Mouse (Mus musculus) lung, postnatal 14 days (tissue): ENCODE data around the gene Lrrc56.
A peak's percentile ranks its signal among the peaks of the same experiment; 100 is the strongest.

Experiments
- DNase-seq: peaks from one replicate; pipeline ENCODE4 v3.0.0; 2021

Lrrc56 gene

GRCm38 (mm10) chr7:141193948-141194347 lies at the start of gene Lrrc56, which contains the start of gene Hras:
Gene Lrrc56 (plus strand): TSS chr7:141194157.
Gene Hras (minus strand): TSS chr7:141194005.
- peak; percentile 99 for DNase-seq

GRCm38 (mm10) chr7:141144650-141145049 lies 49.3 kb upstream of the Lrrc56 start:
- DNase-seq, result no peak

- no peak for DNase-seq
Observed at GRCm38 (mm10) chr7:141145403-141145802, 48.6 kb upstream of the Lrrc56 start.

GRCm38 (mm10) chr7:141146043-141146595 lies 47.8 kb upstream of the Lrrc56 start:
- DNase-seq, result no peak

GRCm38 (mm10) chr7:141147044-141147443 lies 46.9 kb upstream of the Lrrc56 start:
- no peak for DNase-seq

GRCm38 (mm10) chr7:141148639-141149038 lies 45.3 kb upstream of the Lrrc56 start:
- no peak for DNase-seq

GRCm38 (mm10) chr7:141155362-141155761 lies 38.6 kb upstream of the Lrrc56 start:
- DNase-seq, result no peak

GRCm38 (mm10) chr7:141164397-141164796 lies 29.6 kb upstream of the Lrrc56 start:
- DNase-seq, result no peak

GRCm38 (mm10) chr7:141164850-141165249 lies 29.1 kb upstream of the Lrrc56 start:
- DNase-seq, result peak; percentile 15

GRCm38 (mm10) chr7:141167901-141168517 lies 25.9 kb upstream of the Lrrc56 start:
- peak; percentile 64 for DNase-seq

- DNase-seq, result peak; percentile 78
Observed at GRCm38 (mm10) chr7:141168518-141168953, 25.4 kb upstream of the Lrrc56 start.

GRCm38 (mm10) chr7:141169300-141169699 lies 24.7 kb upstream of the Lrrc56 start:
- peak; percentile 67 for DNase-seq

GRCm38 (mm10) chr7:141169866-141170265 lies 24.1 kb upstream of the Lrrc56 start:
- DNase-seq, result no peak

GRCm38 (mm10) chr7:141172116-141173006 lies 21.6 kb upstream of the Lrrc56 start, which contains the start of gene Rnh1:
Gene Rnh1 (minus strand): TSS chr7:141172857.
- DNase-seq, result peak; percentile 91

- DNase-seq, result no peak
Observed at GRCm38 (mm10) chr7:141173323-141173850, 20.6 kb upstream of the Lrrc56 start.

GRCm38 (mm10) chr7:141175068-141175467 lies 18.9 kb upstream of the Lrrc56 start:
- no peak for DNase-seq

- DNase-seq, result peak; percentile 94
Observed at GRCm38 (mm10) chr7:141176173-141176572, 17.8 kb upstream of the Lrrc56 start.

- DNase-seq, result no peak
Observed at GRCm38 (mm10) chr7:141188194-141188593, 5.8 kb upstream of the Lrrc56 start.

- DNase-seq, result no peak
Observed at GRCm38 (mm10) chr7:141188733-141189132, 5.2 kb upstream of the Lrrc56 start.

- DNase-seq, result no peak
Observed at GRCm38 (mm10) chr7:141190220-141190619, 3.7 kb upstream of the Lrrc56 start.

- DNase-seq, result peak; percentile 38
Observed at GRCm38 (mm10) chr7:141191036-141191435, 2.9 kb upstream of the Lrrc56 start.

- no peak for DNase-seq
Observed at GRCm38 (mm10) chr7:141191796-141192685, 1.9 kb upstream of the Lrrc56 start.
